Mouse (Mus musculus) heart, postnatal 0 days (tissue): ENCODE results near the gene Clpp.

Experiments used
- CTCF ChIP-seq: IDR thresholded peaks from 2 replicates; pipeline ENCODE4 v1.5.1; 2016; ENCODE audit warnings: antibody characterized with exemption, control low read depth, low read depth
- EP300 ChIP-seq: IDR thresholded peaks from 2 replicates; pipeline ENCODE4 v1.6.1; 2016; ENCODE audit warnings: antibody characterized with exemption, low read depth

- TF ChIP-seq CTCF (no peak), EP300 (no peak)
These were observed 10.0 kb downstream of the Clpp start, which contains the start of gene Pspn for GRCm38 (mm10) chr17:56999968-57000609.
